Mouse (Mus musculus): ENCODE data around the gene Efcab9. TPM values are rescaled to one million over a fixed set of nuclear protein-coding genes. Genes with fewer than 3 reads are reported as not detected.

Efcab9 gene
- total RNA-seq, 2 experiments from 2014 or later: 0.75 to 1.4 TPM

- TF ChIP-seq CTCF (IDR thresholded peaks at IDR 0.05): no peak; the same call in 1 of the 2 replicates
- no peak overlapping the region for H3K4me3 ChIP-seq
- intact Hi-C loops (cut with DNase I): no loop called here
- no peak for DNase-seq (ENCODE audit: extremely low spot score in 1 of 2, low spot score in 2 of 2)
- no peak overlapping the region for H3K27ac ChIP-seq
These were observed 46.6 kb downstream of the Efcab9 start for GRCm38 (mm10) chr11:32485290-32485689.

GRCm38 (mm10) chr11:32481525-32481924, 50.4 kb downstream of the Efcab9 start:
- no peak overlapping the region for H3K4me3 ChIP-seq
- H3K27ac ChIP-seq: no peak overlapping the region
- no peak for DNase-seq (ENCODE audit: extremely low spot score in 1 of 2, low spot score in 2 of 2)
- TF ChIP-seq CTCF (IDR thresholded peaks at IDR 0.05): no peak
- intact Hi-C loops (cut with DNase I): no loop called here

GRCm38 (mm10) chr11:32475487-32476236, 56.2 kb downstream of the Efcab9 start:
- DNase-seq (ENCODE audit: extremely low spot score in 1 of 2, low spot score in 2 of 2): no peak
- TF ChIP-seq CTCF (IDR thresholded peaks at IDR 0.05): no peak; the same call in 1 of the 2 replicates
- no peak overlapping the region for H3K4me3 ChIP-seq
- no peak overlapping the region for H3K27ac ChIP-seq
- intact Hi-C loops (cut with DNase I): no loop called here

- DNase-seq (ENCODE audit: extremely low spot score in 1 of 2, low spot score in 2 of 2): no peak
- Histone ChIP-seq H3K27ac (no peak overlapping the region), H3K4me3 (no peak overlapping the region)
- no peak for TF ChIP-seq CTCF (IDR thresholded peaks at IDR 0.05)
- intact Hi-C loops (cut with DNase I): no loop called here
These were observed 57.2 kb downstream of the Efcab9 start for GRCm38 (mm10) chr11:32474725-32475124.

Other genes with a start within 250 kb of the Efcab9 start
- 100 to 1,000 TPM; 247 to 343 TPM for gene Hba-a1, start 248.6 kb downstream of the Efcab9 start, total RNA-seq (2021)
- gene Hbq1b, start 245.1 kb downstream of the Efcab9 start, total RNA-seq (2021): not detected
- gene Hba-a2, start 235.6 kb downstream of the Efcab9 start, total RNA-seq (2021): 100 to 1,000 TPM; 271 to 300 TPM
- 1 to 10 TPM; 1.7 TPM for gene Hbq1a, start 232.0 kb downstream of the Efcab9 start, total RNA-seq (2021)
- 10 to 100 TPM; 11.4 to 16.4 TPM for gene Sh3pxd2b, start 184.3 kb downstream of the Efcab9 start, total RNA-seq (2021)
- gene Ubtd2, start 76.7 kb downstream of the Efcab9 start, total RNA-seq (2021): 10 to 100 TPM; 53.9 to 57.3 TPM
- 1 to 10 TPM; 6.7 to 8.7 TPM for gene Stk10, start 1.2 kb upstream of the Efcab9 start, total RNA-seq (2021)
- 100 to 1,000 TPM; 122 to 125 TPM for gene Fbxw11, start 110.6 kb upstream of the Efcab9 start, total RNA-seq (2021)

Measured in left cerebral cortex, adult 2 months (tissue).